Mouse (Mus musculus): ENCODE results near the gene Fbln1.
A peak's percentile ranks its signal among the peaks of the same experiment; 100 is the strongest.

The Fbln1 gene

GRCm38 (mm10) chr15:85233690-85234089 lies 27.9 kb downstream of the Fbln1 start:
- no peak for DNase-seq (ENCODE audit: low read depth, low spot score)

DNA sequence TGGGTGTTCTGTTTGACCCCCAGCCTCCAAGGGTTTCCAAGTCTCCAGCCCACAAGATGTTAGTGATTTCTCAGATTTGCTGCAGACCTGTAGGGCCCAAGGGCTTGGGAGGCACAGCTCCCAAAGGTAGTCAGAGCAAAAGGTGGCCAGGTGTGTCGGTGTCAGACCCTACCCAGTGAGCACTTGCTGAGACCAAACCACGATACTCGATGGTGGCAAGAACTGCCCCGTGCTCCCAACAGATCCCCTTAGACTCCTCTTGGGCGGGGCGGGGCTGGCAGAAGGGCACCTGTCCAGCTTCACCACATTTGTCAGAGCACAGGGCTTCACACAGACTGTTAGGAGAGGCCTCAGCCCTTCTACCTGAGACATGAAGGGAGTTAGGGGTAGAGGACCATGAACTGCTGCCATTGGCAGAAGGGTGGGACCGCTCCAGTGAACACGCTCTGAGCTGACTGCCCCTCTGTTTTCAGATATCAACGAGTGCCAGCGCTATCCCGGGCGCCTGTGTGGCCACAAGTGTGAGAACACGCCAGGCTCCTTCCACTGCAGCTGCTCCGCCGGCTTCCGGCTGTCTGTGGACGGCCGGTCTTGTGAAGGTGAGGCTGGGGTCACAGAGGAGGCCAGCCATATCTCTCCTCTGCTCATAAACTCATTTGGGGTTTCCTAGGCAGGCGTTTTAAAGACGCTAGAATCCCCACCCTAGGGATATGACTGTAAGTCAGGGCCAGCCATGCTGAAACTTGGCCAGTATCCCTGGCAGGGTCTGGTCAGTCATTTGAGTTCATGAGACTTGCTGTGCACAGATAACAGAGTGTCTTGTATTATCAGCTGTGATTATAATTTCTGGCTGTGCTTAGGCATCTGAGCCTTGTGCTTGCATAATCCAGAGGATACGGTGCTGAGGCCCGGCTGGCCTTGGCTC lies 33.3 kb downstream of the Fbln1 start:
- DNase-seq (ENCODE audit: low read depth, low spot score): no peak

- DNase-seq (ENCODE audit: low read depth, low spot score): no peak
These were observed 34.3 kb downstream of the Fbln1 start for GRCm38 (mm10) chr15:85240086-85240485.

- DNase-seq (ENCODE audit: low read depth, low spot score): no peak
These were observed 36.1 kb downstream of the Fbln1 start for GRCm38 (mm10) chr15:85241856-85242255.

DNA sequence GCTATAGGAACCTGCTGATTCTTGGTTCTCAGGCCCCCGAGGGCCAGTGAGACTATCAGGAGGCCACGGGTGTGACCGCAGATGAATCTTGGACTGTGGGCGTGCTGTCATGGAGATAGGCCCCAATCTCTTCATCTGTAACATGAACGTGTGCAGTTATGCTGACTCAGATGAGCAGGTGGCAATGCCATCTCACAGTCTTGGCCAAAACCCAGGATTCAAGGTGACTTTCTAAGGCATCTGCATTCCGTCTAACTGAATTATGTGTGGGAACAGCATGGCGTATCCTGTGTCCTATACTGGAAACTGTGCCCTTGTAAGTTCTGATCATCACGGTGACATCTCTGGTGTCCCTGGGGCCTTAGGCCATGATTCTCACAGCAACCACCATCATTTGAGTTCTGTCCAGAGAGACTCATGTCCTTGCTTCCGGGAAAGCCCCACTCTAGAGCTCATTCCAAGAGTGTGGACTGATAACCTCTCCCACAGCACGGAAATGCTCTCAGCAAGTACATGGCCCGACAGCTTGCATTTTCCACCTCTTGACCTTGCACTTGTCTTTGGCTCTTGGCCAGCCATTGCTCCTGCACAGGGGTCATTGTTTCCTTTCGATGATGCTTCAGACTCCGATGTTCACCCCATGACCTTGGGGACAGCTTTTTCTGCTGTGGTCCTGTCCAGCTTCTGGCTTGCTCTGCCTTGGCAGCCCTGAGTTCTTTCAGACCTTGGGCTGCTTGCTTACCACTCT lies 38.8 kb downstream of the Fbln1 start:
- DNase-seq (ENCODE audit: low read depth, low spot score): peak; percentile 62

DNA sequence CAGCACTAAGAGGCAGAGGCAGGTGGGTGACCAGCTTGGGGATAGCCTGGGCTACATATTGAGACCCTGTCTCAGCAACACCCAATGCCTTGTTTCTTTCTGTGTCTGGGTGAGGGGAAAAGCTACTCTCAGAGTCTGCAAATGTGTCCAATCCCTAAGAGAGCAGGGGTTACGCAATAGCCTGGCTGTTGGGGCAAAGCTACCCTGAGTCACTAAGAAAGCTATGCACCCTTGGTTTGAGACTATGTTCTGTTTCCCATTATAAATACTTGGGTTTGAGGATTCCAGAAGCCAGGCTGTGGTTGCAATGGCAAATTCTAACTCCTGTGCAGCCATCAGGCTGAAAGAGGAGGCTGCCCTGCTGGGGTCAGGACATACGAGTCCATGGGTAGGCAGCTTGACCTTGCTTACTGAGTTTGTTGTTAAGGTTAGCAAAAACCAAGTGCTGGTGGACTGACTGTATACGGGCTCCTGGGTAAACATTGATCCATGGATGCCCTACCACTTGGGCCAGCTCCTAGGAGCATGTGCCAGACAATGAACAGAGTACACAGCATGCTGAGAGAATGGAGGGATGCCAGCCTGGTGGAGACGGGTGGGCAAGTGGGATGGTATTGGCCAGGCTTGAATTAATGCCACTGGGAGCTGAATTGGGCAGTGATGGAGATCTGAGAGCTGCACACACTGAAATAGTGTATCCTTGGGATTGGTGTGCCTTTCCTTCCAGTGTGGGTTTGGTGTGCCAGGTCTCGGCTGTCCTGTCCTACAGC lies 39.7 kb downstream of the Fbln1 start:
- DNase-seq (ENCODE audit: low read depth, low spot score): no peak

DNA sequence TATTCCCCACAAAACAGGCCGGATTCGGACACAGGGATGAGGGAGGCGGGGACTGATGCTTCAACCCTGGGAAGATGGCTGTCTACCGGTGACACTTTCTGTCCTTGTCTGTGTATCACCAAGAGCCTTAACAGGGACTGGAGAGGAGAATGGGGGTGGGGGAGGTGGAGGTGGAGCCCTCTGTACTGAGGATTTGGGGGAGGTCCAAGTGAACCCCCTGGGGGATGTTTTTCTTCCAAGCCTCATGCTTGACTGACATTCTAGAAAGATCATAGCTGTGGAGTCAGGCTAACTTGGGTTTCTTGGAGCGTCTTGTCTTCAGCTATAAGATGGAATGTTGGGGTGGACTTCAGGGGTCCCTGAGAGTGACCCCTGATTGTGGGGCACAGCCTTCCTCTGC lies 40.3 kb downstream of the Fbln1 start:
- DNase-seq (ENCODE audit: low read depth, low spot score): peak; percentile 61

DNA sequence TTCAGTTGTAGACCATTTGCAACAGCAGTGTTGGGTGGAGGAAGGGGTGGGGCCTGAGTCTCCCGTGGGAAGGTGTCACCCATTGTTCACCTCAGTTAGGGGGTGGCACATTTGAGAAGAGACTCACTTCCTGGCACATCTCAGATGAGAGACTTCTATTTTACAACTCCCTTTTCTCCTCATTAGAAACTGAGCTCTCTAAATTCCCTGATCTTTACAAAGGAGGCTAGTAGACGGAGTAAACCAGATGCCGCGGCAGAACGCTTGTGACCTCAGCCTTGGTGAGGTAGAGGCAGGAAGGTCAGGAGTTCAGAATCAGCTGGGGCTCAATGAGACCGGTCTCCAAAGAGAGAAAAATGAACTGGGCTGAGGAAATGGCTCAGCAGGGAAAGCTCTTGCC lies 41.2 kb downstream of the Fbln1 start:
- DNase-seq (ENCODE audit: low read depth, low spot score): peak; percentile 97

GRCm38 (mm10) chr15:85248311-85248710 lies 42.6 kb downstream of the Fbln1 start:
- DNase-seq (ENCODE audit: low read depth, low spot score): no peak

GRCm38 (mm10) chr15:85249252-85249651 lies 43.5 kb downstream of the Fbln1 start:
- peak; percentile 93 for DNase-seq (ENCODE audit: low read depth, low spot score)

DNA sequence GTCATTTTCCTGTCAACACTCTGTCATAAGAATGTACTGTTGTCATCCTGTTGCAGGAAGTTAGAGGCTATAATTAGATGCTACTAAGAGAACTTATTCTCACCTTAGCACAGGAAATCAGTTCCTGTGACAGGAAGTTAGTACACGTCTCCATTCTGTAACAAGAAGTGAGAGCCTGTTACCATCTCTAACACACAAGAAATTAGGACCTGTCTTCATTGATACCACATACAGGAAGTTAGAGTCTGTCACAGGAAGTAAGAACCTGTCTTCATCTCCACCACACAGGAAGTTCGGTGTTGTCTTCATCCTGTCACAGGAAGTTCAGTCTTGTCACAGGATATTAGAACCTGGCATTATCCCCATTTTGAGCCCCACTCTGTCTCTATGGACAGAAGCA lies 44.7 kb downstream of the Fbln1 start:
- no peak for DNase-seq (ENCODE audit: low read depth, low spot score)

- no peak for DNase-seq (ENCODE audit: low read depth, low spot score)
These were observed 46.7 kb downstream of the Fbln1 start for GRCm38 (mm10) chr15:85252476-85252875.

DNA sequence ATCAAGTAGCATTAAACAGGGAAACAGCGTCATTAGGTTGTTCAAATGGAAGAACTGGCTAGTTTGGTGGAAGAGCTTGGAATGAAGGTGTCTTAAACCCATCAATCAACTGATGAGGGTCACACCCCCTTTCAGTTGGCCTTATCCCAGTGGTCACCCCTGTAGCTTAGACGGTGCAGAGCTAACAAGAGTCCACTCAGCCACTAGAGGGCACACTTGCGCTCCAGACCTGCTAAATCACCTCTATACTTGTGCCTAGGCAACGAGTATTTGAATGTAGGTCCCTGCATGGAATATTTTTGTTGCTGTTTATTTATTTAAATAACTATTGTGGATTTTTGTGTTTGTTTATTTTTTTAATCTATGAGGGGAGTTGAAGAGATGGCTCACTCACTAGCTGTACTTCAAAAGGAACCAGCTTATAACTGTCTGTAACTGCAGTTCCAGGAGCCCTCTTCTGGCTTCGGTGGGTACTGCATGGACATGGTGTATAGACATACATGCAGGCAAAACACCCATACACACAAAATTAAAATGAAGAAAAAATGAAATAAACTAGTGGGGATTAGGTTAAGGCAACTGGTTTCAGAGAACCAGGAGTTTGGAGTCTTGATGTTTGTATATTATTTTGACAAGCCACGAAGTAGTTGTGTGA lies 52.2 kb downstream of the Fbln1 start:
- DNase-seq (ENCODE audit: low read depth, low spot score): peak; percentile 91

- DNase-seq (ENCODE audit: low read depth, low spot score): no peak
These were observed 57.1 kb downstream of the Fbln1 start for GRCm38 (mm10) chr15:85262805-85263204.

- peak; percentile 80 for DNase-seq (ENCODE audit: low read depth, low spot score)
These were observed 61.1 kb downstream of the Fbln1 start for GRCm38 (mm10) chr15:85266729-85267434.

GRCm38 (mm10) chr15:85267891-85268290 lies 62.1 kb downstream of the Fbln1 start:
- no peak for DNase-seq (ENCODE audit: low read depth, low spot score)

GRCm38 (mm10) chr15:85272988-85273387 lies 67.2 kb downstream of the Fbln1 start:
- no peak for DNase-seq (ENCODE audit: low read depth, low spot score)

GRCm38 (mm10) chr15:85277221-85277620 lies 71.5 kb downstream of the Fbln1 start:
- DNase-seq (ENCODE audit: low read depth, low spot score): no peak

DNA sequence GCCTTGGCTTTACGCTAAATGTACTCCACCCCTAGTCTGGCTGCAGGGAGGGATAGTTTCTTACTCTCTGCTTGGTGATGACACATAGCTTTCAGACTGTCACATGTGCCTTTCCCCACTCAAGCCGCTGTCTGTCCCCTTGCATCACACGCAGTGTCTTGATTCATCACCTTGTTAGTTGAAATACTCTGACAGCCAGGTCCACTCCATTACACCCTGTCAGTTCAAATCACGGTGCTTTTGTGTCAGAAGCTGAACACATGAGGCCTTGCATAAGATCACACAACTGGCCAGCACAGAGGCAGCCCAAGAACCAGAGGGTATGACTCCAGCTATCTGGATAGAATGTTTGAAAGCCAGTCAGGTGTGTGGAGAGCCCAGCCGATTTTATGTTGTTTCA lies 73.2 kb downstream of the Fbln1 start:
- no peak for DNase-seq (ENCODE audit: low read depth, low spot score)

DNA sequence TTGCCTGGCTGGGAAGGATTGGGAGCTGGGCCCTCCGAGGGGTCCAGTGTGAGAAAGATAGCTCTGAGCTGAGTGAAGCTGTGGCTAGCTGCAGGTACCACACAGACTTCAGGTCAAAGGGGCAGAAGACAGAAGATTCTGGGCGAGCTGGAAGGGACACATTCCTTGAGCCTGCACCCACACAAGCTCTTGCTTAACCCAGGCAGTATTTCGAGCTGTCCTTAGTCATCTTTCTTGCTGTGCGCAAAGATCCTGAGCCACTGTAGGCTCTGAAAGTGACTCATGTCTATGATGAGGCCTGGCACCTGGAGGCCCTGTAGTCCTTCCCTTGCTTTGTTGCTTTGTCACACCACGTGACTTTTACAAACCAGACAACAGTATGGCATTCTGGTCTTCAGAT lies 76.3 kb downstream of the Fbln1 start:
- no peak for DNase-seq (ENCODE audit: low read depth, low spot score)

DNA sequence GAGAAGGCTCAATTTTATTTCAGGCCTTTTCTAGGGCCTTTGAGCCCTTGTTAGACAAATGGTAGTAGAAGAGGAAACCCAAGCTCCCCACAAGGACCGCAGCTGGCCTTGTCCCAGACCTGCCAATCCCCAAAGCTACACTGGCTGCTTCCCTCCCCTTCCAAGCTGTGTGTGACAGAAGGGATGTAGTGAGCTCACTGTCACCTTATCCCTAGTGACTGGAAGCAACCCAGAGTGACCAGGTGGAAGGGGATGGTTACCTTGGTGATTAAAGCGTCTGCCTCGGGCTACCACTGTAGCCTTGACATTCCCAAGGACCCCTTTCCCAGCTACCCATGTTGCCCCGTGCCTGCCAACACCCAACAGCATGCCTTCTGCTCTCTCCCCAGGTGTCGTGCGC lies 78.9 kb downstream of the Fbln1 start:
- no peak for DNase-seq (ENCODE audit: low read depth, low spot score)

Data from R1 (cell line).